Comparison of ENCODE assay signal across 15 mouse cellular contexts in genomic region chr9:102782926-102783850, GRCm38 (mm10). TPM values are rescaled to one million over a fixed set of nuclear protein-coding genes. Genes with fewer than 3 reads are reported as not detected.
DNase-seq lines count a peak whose midpoint lies in the region; ATAC-seq and TF ChIP-seq lines count a peak whose summit lies in the region.
"Had no signal": no experiment of that assay in that cellular context is flagged by ENCODE, and none has a peak within 500 bp of the region (broad histone marks: within the 10 kb centered on the region; RNA-seq: fewer than 3 reads in every experiment).

No protein-coding gene starts in this region.

- no peak overlapping the region for H3K4me2 ChIP-seq in heart, embryonic 15.5 days
- no peak overlapping the region for H3K4me2 ChIP-seq in heart, embryonic 11.5 days
- H3K4me2 ChIP-seq: embryonic facial prominence, embryonic 12.5 days; hindbrain, embryonic 15.5 days; neural tube, embryonic 15.5 days had no signal

- 40% methylated on average over 25 of the region's 25 CpGs for WGBS in heart, embryonic 15.5 days
- 39% methylated on average over 25 of the region's 25 CpGs for WGBS in heart, embryonic 11.5 days (ENCODE audit: insufficient replicate concordance)
- 69% methylated on average over 25 of the region's 25 CpGs for WGBS in embryonic facial prominence, embryonic 10.5 days
- 70% methylated on average over 25 of the region's 25 CpGs for WGBS in thymus, adult 2 months

- H3K27ac ChIP-seq in heart, embryonic 15.5 days = peak overlapping the region; percentile 32
- no peak overlapping the region for H3K27ac ChIP-seq in heart, embryonic 11.5 days (ENCODE audit: low read depth, low read length)
- peak overlapping the region; percentile 58 for H3K27ac ChIP-seq in embryonic facial prominence, embryonic 10.5 days (replicated peaks)
- no peak overlapping the region for H3K27ac ChIP-seq in thymus, adult 2 months (ENCODE audit: control insufficient read depth, insufficient read depth, low read length)
- H3K27ac ChIP-seq: embryonic facial prominence, embryonic 12.5 days; hindbrain, embryonic 15.5 days; neural tube, embryonic 15.5 days had no signal

- peak; percentile 69 for DNase-seq in ZHBTc4 (ENCODE audit: low read depth, low spot score)
- no peak for DNase-seq in embryonic facial prominence, embryonic 10.5 days (ENCODE audit: low spot score)
- DNase-seq in retina, postnatal 1 day = peak; percentile 25
- DNase-seq in frontal cortex, postnatal 10 days (ENCODE audit: low spot score in 2 of 2) = no peak
- DNase-seq in cerebellum, postnatal 10 days = no peak
- no peak for DNase-seq in thymus, adult 2 months
- DNase-seq: forebrain, postnatal 0 days; lung, postnatal 10 days; midbrain, embryonic 14.5 days; right cerebral cortex, postnatal 25 days had no signal

- H3K4me3 ChIP-seq in heart, embryonic 15.5 days = no peak overlapping the region
- no peak overlapping the region for H3K4me3 ChIP-seq in heart, embryonic 11.5 days (ENCODE audit: low read depth, low read length)
- no peak overlapping the region for H3K4me3 ChIP-seq in embryonic facial prominence, embryonic 10.5 days
- no peak overlapping the region for H3K4me3 ChIP-seq in thymus, adult 2 months (ENCODE audit: control insufficient read depth, insufficient read depth, low read length)
- H3K4me3 ChIP-seq: embryonic facial prominence, embryonic 12.5 days; hindbrain, embryonic 15.5 days; neural tube, embryonic 15.5 days had no signal

- no peaks in the 10 kb centered on the region for H3K27me3 ChIP-seq in heart, embryonic 15.5 days
- H3K27me3 ChIP-seq in heart, embryonic 11.5 days (ENCODE audit: control insufficient read depth, insufficient read depth, low read length) = no peaks in the 10 kb centered on the region
- H3K27me3 ChIP-seq in embryonic facial prominence, embryonic 10.5 days (replicated peaks; ENCODE audit: low read depth, poor library complexity, severe bottlenecking) = no peaks in the 10 kb centered on the region
- no peaks in the 10 kb centered on the region for H3K27me3 ChIP-seq in thymus, adult 2 months (ENCODE audit: control insufficient read depth, insufficient read depth, low read length)
- H3K27me3 ChIP-seq: embryonic facial prominence, embryonic 12.5 days; hindbrain, embryonic 15.5 days; neural tube, embryonic 15.5 days had no signal

- peaks cover 40% of the 10 kb centered on the region for H3K4me1 ChIP-seq in heart, embryonic 15.5 days (replicated peaks)
- H3K4me1 ChIP-seq in heart, embryonic 11.5 days (ENCODE audit: control insufficient read depth, insufficient read depth, low read length) = peaks cover 31% of the 10 kb centered on the region
- H3K4me1 ChIP-seq in embryonic facial prominence, embryonic 10.5 days = peaks cover 42% of the 10 kb centered on the region
- 0 out of 2 replicates have a peak, but pooled peaks cover under 1% of the 10 kb centered on the region for H3K4me1 ChIP-seq in thymus, adult 2 months (replicated peaks; ENCODE audit: control insufficient read depth, insufficient read depth, low read length)

- TF ChIP-seq POLR2A in thymus, adult 2 months (IDR thresholded peaks at IDR 0.05; ENCODE audit: control insufficient read depth, extremely low read depth, insufficient read depth, low read length, poor library complexity) = no peak

- H3K36me3 ChIP-seq in heart, embryonic 15.5 days = no peaks in the 10 kb centered on the region
- no peaks in the 10 kb centered on the region for H3K36me3 ChIP-seq in heart, embryonic 11.5 days (ENCODE audit: control insufficient read depth, insufficient read depth, low read length)
- H3K36me3 ChIP-seq in embryonic facial prominence, embryonic 10.5 days (replicated peaks) = no peaks in the 10 kb centered on the region
- no peaks in the 10 kb centered on the region for H3K36me3 ChIP-seq in thymus, adult 2 months (ENCODE audit: control insufficient read depth, insufficient read depth, low read length)
- H3K36me3 ChIP-seq: embryonic facial prominence, embryonic 12.5 days; hindbrain, embryonic 15.5 days; neural tube, embryonic 15.5 days had no signal

- no peaks in the 10 kb centered on the region for H3K9me3 ChIP-seq in heart, embryonic 15.5 days (replicated peaks)
- H3K9me3 ChIP-seq in heart, embryonic 11.5 days (replicated peaks; ENCODE audit: control insufficient read depth, low read length) = no peaks in the 10 kb centered on the region
- no peaks in the 10 kb centered on the region for H3K9me3 ChIP-seq in embryonic facial prominence, embryonic 10.5 days
- H3K9me3 ChIP-seq: embryonic facial prominence, embryonic 12.5 days; hindbrain, embryonic 15.5 days; neural tube, embryonic 15.5 days had no signal

- no peak for TF ChIP-seq CTCF in thymus, adult 2 months (IDR thresholded peaks at IDR 0.05; ENCODE audit: borderline replicate concordance, control insufficient read depth, extremely low read depth, insufficient read depth, low read length, poor library complexity)

- H3K9ac ChIP-seq in heart, embryonic 15.5 days = no peak overlapping the region
- no peak overlapping the region for H3K9ac ChIP-seq in heart, embryonic 11.5 days (ENCODE audit: low read depth, low read length)
- H3K9ac ChIP-seq: embryonic facial prominence, embryonic 12.5 days; forebrain, postnatal 0 days; hindbrain, embryonic 15.5 days; neural tube, embryonic 15.5 days had no signal

- ATAC-seq in heart, embryonic 15.5 days (replicated peaks; ENCODE audit: insufficient number of reproducible peaks, insufficient read depth, low FRiP score, low read depth) = no peak
- no peak for ATAC-seq in heart, embryonic 11.5 days (replicated peaks; ENCODE audit: insufficient number of reproducible peaks, low FRiP score, low TSS enrichment)
- ATAC-seq: forebrain, postnatal 0 days had no signal

RNA-seq across cellular contexts. Expression of gene Ryk, which starts 51.5 kb away (rescaled TPM):
- 18.7 and 20.3 TPM in 2 replicates for polyA plus RNA-seq in heart, embryonic 15.5 days (2015; fragmentation: Nextera tagmentation; extraction: Ambion mirVana)
- polyA plus RNA-seq in heart, embryonic 11.5 days (2014; fragmentation: Nextera tagmentation; extraction: Ambion mirVana) = 17.4 and 20.4 TPM in 2 replicates
- polyA plus RNA-seq in embryonic facial prominence, embryonic 10.5 days (2016; fragmentation: Nextera tagmentation; extraction: Ambion mirVana) = 15.8 and 15.9 TPM in 2 replicates
- 6.8 and 10.7 TPM in 2 replicates for polyA plus RNA-seq in thymus, adult 2 months (2012; rRNA removed)

Comparison
In these comparisons a context has a peak if more than half of its experiments do, and no peak if none do; other contexts are left out.
1. H3K27ac ChIP-seq: peak in heart, embryonic 15.5 days (single experiment) and embryonic facial prominence, embryonic 10.5 days (single experiment); none in heart, embryonic 11.5 days (single experiment) and thymus, adult 2 months (single experiment).
2. DNase-seq: peak in ZHBTc4 (single experiment) and retina, postnatal 1 day (single experiment); none in embryonic facial prominence, embryonic 10.5 days (single experiment), frontal cortex, postnatal 10 days (0 of 2), cerebellum, postnatal 10 days (0 of 2) and thymus, adult 2 months (single experiment).